Mouse (Mus musculus) cerebellum, postnatal 4 days (tissue): ENCODE data around the gene Gorasp2.

Experiments
- DNase-seq, 2 experiments: peaks; one replicate each; pipeline ENCODE4 v3.0.0; 2022; ENCODE audit warnings: low spot score in 2 of 2, mixed read lengths in 1 of 2

The Gorasp2 gene

DNA sequence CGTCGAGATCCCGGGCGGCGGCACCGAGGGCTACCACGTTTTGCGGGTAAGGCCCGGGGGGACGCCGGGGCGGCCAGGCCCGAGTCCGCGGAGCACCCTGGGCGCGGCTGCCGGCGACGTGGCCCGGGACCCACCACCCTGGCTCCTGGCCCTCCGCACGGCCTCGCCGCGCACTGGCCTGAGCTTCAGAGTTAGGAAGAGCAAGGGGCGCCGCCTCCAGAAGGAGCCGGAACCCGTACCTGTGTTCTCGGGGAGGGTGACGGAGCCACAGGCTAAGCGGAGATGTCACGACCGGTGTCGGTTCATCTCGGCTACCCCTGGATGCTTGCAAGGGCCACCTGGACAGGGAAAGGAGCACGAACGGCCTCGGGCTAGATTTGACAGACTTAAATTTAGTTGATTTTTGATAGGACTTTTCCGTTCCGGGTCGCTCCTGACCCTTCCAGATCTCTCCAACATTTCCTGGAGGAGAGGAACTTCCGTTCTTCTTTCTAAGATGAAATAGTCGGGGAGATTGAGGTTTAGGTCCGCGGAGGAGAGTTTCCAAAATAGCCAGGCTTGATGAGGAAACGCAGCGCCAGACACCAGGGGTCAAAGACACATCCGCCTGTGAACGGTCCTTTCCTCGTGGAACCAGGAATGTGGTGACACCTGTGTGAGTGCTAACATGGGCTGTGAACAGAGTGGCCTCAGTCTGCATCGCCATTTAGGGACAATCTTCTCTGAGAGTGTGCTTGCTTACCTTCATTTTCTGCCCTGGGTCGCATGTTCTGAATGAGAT, 529 bp downstream of the Gorasp2 start, which contains the start of gene Gm26558:
Gene Gm26558, minus strand, starts transcription at position 394 of the 781 bp plus-strand sequence.
- DNase-seq, result peak in 1 of 2 experiments; percentile 23

DNA sequence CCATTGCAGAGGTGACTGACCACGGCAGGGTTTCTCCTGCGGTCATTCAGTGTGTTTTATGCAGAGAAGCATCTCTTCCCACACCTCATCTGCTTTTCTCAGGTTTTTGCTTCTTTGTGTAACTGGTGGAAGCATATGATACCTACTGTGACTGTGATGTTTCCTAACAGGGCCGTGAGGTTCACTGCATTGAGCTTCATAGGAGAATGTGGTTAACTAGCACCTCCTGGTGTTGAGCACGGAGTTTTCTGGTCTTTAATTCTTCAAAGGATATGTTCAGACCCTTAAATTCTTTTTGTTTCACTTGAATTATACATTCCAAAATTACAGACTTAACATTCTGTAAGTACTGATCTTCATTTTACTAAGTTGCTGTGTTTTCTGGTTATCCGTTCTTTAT, 2.4 kb downstream of the Gorasp2 start:
- DNase-seq, result no peak

DNA sequence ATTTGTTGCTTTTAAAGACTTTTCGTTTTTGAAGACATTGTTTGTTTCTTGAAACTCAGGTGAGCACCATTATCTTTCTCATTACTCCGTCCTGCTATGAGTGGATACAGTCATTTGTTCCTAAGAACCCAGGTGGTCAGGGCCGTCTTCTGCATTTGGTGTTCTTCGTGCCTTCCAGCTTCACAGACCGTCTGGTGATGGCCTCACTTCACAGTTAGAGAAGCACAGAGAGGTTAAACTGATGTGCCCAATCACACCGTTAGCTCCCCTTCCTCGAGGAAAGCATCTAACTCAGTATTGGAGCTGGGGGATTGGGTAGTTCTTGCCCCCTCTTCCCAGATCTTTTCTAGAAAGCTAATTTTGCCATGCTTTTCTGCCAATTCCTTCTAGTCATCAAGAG, 5.6 kb downstream of the Gorasp2 start:
- no peak for DNase-seq

GRCm38 (mm10) chr2:70669241-70669640, 7.9 kb downstream of the Gorasp2 start:
- no peak for DNase-seq

DNA sequence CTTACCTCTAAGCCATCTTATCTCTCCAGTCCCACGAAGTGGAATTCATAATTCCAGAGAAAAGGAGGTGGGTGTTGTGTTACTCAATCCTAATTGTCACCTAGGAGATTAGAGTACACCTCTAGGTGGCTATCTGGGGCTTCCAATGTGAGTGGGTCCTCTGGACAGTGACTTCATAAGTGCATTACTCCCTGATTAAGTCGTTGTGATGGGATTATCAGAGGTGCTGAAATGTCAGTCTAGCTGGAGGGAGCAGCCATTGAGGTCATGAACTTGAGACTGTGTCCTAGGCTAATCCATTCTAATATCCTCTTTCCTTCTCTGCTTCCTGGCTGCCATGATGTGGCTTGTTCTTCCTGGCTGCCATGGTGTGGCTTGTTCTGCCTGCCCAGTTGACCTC, 8.5 kb downstream of the Gorasp2 start:
- no peak for DNase-seq

DNA sequence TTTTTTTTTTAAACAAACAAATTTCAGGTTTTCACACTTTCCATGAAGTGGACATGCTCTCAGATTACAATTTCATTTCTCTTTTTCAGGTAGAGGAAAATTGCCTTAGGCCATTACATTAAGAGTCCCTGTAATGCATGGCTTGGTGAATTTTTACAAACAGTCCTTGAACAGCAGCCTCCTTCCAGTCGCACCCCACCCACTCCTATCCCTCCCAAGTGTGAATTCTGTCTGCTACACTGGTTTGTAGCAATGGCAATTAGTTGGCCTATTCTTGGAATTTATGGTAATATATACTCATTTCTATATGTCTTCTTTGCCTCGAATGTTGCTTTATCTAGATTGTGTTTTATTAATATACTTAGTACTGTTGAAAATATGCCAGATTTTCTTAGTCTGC, 11.1 kb downstream of the Gorasp2 start:
- no peak for DNase-seq

DNA sequence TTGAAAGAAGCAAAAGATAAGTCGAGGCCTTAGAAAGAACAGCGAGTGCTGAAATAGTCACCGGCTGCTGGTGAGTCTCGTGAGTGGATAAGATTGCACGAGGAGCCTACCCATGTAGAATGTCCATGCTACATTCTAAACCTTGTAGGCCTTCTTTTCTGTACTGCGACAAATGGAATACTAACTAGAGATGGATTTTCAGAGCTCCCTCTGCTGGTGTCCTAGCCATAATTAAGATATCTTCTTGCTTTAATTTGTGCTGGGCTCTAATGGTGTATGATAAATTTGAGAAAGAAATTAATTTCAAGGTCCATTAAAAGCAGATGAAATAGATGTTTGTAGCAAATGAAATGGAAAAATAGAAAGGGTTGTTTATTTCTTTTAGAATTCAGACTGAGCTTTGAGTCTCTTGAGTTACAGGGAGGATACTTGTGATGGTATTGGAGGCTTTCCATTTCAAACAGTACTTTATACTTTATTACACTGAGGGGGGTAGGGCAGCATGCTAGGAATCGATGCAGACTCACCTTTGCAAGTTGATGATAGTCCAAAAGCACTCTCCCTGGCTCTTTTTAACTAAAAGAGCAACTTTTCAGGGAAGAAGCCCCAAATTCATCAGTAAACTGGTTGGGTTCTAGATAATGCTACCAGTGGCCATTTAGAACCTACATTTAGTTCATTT, 12.2 kb downstream of the Gorasp2 start:
- DNase-seq, result no peak

DNA sequence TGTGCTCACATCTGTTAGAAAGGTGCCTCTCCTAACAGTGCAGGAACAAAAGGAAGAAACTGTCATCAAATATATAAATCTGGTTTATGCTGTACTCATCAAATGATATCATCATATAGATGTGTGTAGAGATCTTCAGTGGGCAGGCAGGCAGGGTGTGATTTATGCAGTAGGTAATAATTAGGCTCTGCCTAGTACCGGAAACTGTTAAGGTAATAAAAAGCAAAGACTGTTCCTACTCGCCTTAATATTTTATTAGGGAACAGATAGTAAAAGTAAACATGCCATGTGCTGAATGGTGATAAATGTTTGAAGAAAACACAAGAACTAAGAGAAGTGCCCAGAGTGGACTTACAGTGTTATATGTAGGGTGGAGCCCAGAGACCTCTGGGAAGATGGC, 20.9 kb downstream of the Gorasp2 start:
- no peak for DNase-seq

DNA sequence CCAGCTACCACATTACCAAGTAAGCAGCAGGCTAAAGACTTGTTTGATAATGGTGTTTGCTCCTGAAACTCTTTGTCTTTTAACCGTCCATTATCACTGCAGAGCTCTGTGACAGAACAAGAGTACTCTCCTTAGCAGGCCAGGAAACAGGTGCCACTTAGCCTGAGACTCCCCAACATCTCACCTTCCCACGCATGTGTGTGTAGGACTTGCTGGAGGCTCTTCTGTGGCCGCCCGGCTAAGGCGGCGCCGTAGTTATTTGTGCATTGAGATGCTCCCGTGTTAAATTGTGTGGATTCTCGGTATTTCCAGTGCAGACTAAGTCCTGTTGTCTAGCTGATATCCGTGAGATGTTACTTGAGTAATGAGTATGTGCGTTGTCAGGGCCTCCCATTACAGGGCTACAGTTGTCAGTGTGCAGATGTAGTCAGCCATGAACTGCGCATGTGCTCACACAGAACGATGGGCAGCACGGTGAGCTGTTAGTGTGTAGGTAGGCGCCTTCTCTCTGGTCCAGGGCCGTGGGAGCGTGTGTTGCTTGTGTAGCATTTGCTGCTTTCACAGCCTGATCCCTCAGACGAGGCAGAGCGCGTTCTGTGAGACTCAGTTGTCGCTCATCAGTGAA, 27.2 kb downstream of the Gorasp2 start:
- no peak for DNase-seq

GRCm38 (mm10) chr2:70690195-70690594, 28.8 kb downstream of the Gorasp2 start:
- DNase-seq, result no peak

DNA sequence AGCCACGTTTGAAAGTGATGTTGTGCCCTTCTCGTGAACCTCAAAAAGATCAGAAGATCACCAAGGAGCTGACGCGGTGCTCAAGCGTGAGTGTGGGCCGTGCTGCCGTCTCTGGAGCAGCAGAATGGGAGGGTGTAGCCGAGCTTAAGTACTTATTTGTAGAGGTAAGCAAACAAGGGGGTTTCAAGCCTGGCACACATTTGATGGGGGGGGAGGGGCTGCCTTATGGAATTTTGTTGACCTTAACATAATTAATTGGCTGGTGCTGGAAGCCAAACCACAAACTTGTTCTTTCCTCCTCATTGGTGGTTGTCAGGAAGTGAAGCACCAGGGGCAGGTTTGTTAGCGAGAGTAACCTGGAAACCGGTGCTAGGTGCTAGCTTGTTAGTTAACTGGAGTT, 34.3 kb downstream of the Gorasp2 start:
- DNase-seq, result no peak

DNA sequence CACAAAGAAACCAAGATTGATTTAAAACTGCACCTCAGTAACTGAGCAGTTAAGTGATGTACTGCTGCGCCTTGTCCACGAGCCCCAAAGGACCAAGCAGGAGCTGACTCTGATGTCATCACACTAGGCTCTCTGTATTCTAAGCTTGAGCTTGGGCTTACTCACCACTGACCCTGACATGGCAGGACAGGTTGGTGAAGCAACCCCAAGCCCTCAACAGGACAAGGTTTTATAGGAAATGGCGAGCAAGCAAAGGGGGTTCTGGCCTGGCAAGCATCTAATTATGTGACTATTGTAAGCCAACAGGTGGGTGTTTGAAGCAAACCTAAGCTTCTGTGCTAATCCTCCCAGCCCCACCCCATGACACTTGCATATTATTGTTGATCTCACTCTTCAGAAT, 39.5 kb downstream of the Gorasp2 start:
- no peak for DNase-seq

DNA sequence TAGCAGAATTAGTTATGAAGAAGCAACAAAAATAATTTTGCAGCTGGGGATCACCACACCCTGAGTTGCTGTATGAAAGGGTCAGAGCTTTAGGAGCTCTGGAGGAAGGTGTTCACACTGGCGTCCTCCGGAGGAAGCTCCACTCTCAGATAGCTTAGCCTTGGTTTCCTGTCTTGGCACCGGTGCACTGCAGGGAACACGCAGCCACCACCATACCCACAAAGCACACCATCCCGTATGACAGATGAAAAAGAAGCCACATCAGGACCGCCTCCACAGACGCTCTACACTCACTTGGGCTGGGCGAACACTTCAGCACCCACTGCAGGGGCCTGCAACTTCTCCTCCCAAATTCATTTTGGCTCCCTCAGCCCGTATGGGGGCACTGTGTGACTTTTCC, 40.2 kb downstream of the Gorasp2 start:
- no peak for DNase-seq

DNA sequence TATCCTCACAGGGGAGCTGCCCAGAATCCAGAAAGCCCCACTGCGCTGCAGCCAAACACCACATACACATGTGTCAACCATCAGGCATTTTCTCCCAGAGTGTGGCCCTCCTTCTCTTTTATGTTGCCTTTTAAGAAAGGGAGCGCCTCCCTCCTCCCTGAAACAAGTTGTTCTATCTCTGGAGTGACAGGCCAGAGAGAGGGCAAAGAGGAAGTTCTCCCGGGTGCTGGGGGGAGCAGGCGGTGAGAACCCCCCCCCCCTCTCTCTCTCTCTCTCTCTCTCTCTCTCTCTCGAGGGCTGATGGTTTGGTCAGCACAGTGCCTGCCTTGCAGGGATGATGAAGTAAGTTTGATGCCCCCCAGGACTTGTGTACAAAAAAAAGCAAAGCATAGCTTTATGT, 41.0 kb downstream of the Gorasp2 start:
- no peak for DNase-seq

DNA sequence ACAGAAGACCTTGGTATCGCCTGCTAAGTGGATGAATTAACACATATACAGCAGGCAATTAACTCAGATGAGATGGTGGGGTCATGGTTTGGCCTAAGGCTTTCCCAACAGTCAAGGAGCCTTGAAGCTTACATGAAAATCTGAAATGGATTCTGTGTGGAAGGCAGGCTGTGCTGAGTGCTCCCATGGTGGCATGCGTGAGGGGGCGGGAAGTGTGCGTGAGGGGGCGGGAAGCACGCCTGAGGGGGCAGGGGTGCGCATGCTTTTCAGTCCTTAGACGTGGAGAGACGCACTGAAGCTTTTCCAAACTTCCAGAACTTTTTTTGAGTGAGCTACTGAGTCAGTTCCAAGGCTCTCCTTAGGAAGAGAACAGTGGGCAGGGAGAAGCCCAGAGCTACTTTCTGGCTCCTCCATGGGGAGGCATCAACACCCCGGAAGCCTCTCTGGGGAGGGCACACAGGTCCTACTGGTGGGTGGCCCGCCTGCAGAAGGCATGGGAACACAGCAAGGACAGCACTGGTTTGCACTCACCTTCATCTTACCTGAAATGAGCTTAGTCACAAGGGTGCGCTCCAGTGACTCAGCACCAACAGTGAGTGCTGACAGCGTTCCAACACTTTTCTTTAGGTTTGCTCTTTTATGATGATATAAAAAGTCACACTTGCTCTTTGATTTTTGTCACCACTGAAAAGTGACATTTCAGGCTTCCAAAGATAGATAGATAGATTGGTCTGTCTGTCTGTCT, 47.8 kb downstream of the Gorasp2 start:
- DNase-seq, result no peak

GRCm38 (mm10) chr2:70710236-70710635, 48.9 kb downstream of the Gorasp2 start:
- DNase-seq, result no peak

GRCm38 (mm10) chr2:70710878-70711277, 49.5 kb downstream of the Gorasp2 start:
- DNase-seq, result no peak

GRCm38 (mm10) chr2:70723610-70724243, 62.4 kb downstream of the Gorasp2 start:
- no peak for DNase-seq

- DNase-seq, result no peak
These were observed 65.7 kb downstream of the Gorasp2 start for GRCm38 (mm10) chr2:70727089-70727488.

GRCm38 (mm10) chr2:70735534-70735933, 74.2 kb downstream of the Gorasp2 start:
- DNase-seq, result no peak

DNA sequence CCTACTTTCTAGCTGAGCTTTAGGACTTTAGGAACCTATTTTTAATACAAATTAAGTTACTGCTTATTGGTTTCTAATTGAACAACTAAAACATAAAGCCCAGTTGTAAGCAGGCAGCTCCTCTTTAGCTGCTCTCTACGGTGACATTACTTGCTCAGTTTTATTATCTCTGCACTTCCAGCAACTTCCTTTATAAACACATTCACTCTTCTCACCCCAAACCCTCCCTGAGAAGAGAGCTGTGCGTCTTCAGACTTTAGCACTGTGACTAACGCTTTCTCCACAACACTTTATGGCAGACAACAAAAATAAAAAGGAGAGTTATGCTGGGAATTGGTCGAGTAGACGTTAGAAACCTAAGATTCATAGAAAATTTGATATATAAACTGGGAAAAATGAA, 74.6 kb downstream of the Gorasp2 start:
- DNase-seq, result no peak

DNA sequence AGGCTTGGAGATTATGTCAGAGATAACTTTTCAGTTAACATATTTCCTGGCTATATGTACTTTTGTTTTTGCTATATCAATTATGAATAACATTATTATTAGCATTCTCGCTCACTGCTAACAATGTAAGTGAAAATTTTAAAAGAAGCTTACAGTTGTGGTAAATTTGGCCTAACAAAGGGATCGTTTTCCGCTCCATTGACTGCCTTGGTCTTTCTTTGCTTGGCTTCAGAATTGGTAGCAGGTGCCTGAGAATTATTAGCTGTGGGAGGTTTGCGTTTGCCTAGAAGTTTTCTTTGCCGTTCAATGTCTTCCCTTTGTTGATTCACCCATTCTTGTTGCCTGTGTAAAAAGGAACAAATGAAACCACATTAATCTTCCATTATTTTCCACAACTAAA, 80.5 kb downstream of the Gorasp2 start:
- DNase-seq, result no peak
